Mouse (Mus musculus) forebrain, embryonic 16.5 days (tissue): Measurements from ENCODE around the gene Gm12184. TPM values are rescaled to one million over a fixed set of nuclear protein-coding genes. Genes with fewer than 3 reads are reported as not detected.
"Not testable (repeated sequence)": the region's sequence is repeated elsewhere in the genome, so short reads cannot be mapped to it uniquely, and the experiment has no call there.

Source experiments
- ATAC-seq: fragments of 200-750 bp; cut with Nextera tagmentation; 2 replicates; pipeline ENCODE4 v1.8.0; 2017; ENCODE audit warnings: mild to moderate bottlenecking, moderate library complexity
- H3K27ac ChIP-seq: fragments of 300-500 bp; sonication (generic); 2 replicates; pipeline ENCODE4 v1.5.1; 2014; ENCODE audit warnings: low read length, control low read depth
- H3K27me3 ChIP-seq: fragments of 300-500 bp; sonication (generic); replicated peaks from 2 replicates; pipeline ENCODE4 v1.6.1; 2014; ENCODE audit warnings: low read length; ENCODE audit not compliant: control insufficient read depth, insufficient read depth
- H3K36me3 ChIP-seq: fragments of 300-500 bp; sonication (generic); 2 replicates; pipeline ENCODE4 v1.6.1; 2014; ENCODE audit not compliant: control insufficient read depth, insufficient read depth
- H3K4me1 ChIP-seq: fragments of 300-500 bp; sonication (generic); replicated peaks from 2 replicates; pipeline ENCODE4 v1.6.1; 2014; ENCODE audit warnings: low read length; ENCODE audit not compliant: control insufficient read depth, insufficient read depth
- H3K4me2 ChIP-seq: fragments of 300-500 bp; sonication (generic); 2 replicates; pipeline ENCODE4 v1.6.1; 2014; ENCODE audit warnings: mild to moderate bottlenecking, low read length, control low read depth
- H3K4me3 ChIP-seq: fragments of 300-500 bp; sonication (generic); replicated peaks from 2 replicates; pipeline ENCODE4 v1.5.1; 2014; ENCODE audit warnings: mild to moderate bottlenecking, low read length, control low read depth
- H3K9ac ChIP-seq: fragments of 300-500 bp; sonication (generic); replicated peaks from 2 replicates; pipeline ENCODE4 v1.6.1; 2014; ENCODE audit warnings: low read depth, low read length, control low read depth
- H3K9me3 ChIP-seq: fragments of 300-500 bp; sonication (generic); 2 replicates; pipeline ENCODE4 v1.6.1; 2016; ENCODE audit warnings: low read length; ENCODE audit not compliant: control insufficient read depth
- WGBS: fragments of 180-500 bp; shearing (Covaris S2); extraction: QIAGEN DNeasy Blood & Tissue Kit; methylation state at CpG from one replicate; pipeline ENCODE4 v1.1.7; 2014; 5-methylcytosine and 5-hydroxymethylcytosine counted together
- polyA plus RNA-seq: library from polyadenylated mRNA; unstranded; fragments of >200 nt; fragmentation: Nextera tagmentation; extraction: Ambion mirVana; gene quantifications from 2 replicates; pipeline ENCODE4 v1.2.1, GENCODE M21; 2015

Gene Gm12184
- polyA plus RNA-seq, 1 experiment from 2014 or later = 3.9 TPM

DNA sequence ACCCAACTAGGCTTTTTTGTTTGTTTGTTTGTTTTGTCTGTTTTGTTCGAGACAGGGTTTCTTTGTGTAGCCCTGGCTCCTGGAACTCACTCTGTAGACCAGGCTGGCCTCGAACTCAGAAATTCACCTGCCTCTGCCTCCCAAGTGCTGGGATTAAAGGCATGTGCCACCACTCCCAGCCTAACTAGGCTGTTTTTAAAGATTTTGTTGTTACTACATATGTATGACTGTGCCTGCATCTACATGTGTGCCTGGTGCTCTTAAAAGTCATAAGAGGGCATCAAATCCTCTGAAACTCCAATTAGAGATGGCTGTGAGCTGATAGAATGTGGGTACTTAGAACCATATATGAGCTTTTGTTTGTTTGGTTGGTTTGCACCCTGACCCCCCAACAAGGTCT is 4.8 kb upstream of the Gm12184 start:
- no peak overlapping the region for H3K4me2 ChIP-seq
- WGBS = 81% methylated on average over 2 of the region's 2 CpGs
- ATAC-seq = no peak

DNA sequence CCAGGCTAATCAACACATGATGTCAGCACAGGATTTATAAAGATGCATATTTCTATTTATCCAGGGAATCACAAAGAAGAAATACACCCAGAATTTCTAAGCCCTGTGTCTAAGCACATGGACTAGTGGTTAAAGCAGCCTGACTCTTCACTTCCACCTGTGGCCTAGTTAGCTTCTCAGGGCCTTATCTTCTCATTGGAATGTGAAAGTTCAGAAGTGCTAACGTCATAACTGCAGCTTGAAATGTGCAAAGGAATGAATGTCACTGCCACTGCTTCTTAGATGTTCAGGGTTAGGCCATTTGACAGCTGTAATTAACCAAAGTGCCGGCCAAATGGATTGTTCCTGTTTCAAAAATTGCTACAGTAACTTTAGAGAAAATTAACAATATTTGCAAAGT is 3.8 kb upstream of the Gm12184 start:
- no peak for ATAC-seq
- no peaks in the 10 kb centered on the region for H3K36me3 ChIP-seq

More for the DNA sequence above, 4.8 kb upstream of the Gm12184 start:
- H3K27ac ChIP-seq = no peak overlapping the region
- H3K4me3 ChIP-seq = no peak overlapping the region
- peaks cover 7% of the 10 kb centered on the region for H3K4me1 ChIP-seq
- H3K36me3 ChIP-seq = no peaks in the 10 kb centered on the region
- no peaks in the 10 kb centered on the region for H3K9me3 ChIP-seq
- no peak overlapping the region for H3K9ac ChIP-seq
- 0 out of 2 replicates have a peak, but pooled peaks cover 2% of the 10 kb centered on the region for H3K27me3 ChIP-seq

DNA sequence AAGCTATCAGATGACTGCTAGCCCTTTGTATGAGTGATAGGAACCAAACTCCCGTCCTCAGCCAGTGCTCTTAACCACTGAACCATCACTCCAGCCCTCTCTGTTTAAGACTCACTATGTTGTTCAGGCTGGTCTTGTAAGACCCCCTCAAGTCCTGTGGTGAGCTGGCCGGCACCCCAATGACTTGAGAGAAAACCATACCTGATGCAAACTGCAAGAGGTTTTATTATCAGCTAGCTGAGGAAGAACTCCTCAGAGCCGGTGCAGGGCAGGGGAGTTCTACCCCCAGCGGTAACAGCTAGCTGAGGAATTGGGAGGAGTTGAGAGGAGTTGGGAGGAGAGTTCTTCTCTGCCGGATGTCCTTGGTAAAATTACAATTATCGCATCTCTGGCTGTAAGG is 1.5 kb upstream of the Gm12184 start:
- no peak overlapping the region for H3K4me2 ChIP-seq
- no peaks in the 10 kb centered on the region for H3K9me3 ChIP-seq
- H3K27ac ChIP-seq = no peak overlapping the region
- 65% methylated on average over 6 of the region's 6 CpGs for WGBS
- H3K27me3 ChIP-seq = peaks cover 12% of the 10 kb centered on the region; the same call in 1 of the 2 replicates
- H3K9ac ChIP-seq = no peak overlapping the region
- no peak for ATAC-seq
- peaks cover 16% of the 10 kb centered on the region for H3K4me1 ChIP-seq
- H3K36me3 ChIP-seq = no peaks in the 10 kb centered on the region
- H3K4me3 ChIP-seq = no peak overlapping the region

More for the DNA sequence above, 3.8 kb upstream of the Gm12184 start:
- H3K4me3 ChIP-seq = no peak overlapping the region
- no peaks in the 10 kb centered on the region for H3K9me3 ChIP-seq
- H3K4me1 ChIP-seq = peaks cover 7% of the 10 kb centered on the region
- H3K9ac ChIP-seq = no peak overlapping the region
- H3K27me3 ChIP-seq = 0 out of 2 replicates have a peak, but pooled peaks cover 2% of the 10 kb centered on the region
- H3K27ac ChIP-seq = no peak overlapping the region
- no peak overlapping the region for H3K4me2 ChIP-seq
- WGBS = 77% methylated on average over 2 of the region's 2 CpGs

DNA sequence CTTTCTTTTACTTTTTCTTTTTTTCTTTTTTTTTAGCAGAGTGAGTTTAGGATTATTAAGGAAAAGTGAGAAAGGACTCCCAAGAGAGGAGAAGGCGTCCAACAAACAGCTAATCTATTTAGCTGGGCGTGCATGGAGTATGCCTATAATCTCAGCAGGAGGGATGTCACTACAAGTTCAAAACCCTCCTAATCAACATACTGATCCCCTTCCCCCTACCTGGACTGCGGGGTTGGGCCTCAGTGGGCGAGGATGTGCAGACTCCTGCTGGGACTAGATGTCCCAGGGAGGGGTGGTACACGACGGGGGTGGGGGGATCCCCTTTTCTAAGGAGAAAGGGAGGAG is 269 bp upstream of the Gm12184 start:
- 0% methylated on average over 6 of the region's 6 CpGs for WGBS
- Histone ChIP-seq H3K4me1 (peaks cover 16% of the 10 kb centered on the region), H3K27me3 (peaks cover 15% of the 10 kb centered on the region; the same call in 1 of the 2 replicates), H3K27ac (no peak overlapping the region), H3K9me3 (no peaks in the 10 kb centered on the region), H3K4me2 (peak overlapping the region; percentile 60), H3K4me3 (peak overlapping the region; percentile 46), H3K9ac (peak overlapping the region; percentile 41; the same call in 1 of the 2 replicates), H3K36me3 (no peaks in the 10 kb centered on the region)
- 0 out of 2 replicates have a peak, but pooled peaks have one; percentile 14 for ATAC-seq

DNA sequence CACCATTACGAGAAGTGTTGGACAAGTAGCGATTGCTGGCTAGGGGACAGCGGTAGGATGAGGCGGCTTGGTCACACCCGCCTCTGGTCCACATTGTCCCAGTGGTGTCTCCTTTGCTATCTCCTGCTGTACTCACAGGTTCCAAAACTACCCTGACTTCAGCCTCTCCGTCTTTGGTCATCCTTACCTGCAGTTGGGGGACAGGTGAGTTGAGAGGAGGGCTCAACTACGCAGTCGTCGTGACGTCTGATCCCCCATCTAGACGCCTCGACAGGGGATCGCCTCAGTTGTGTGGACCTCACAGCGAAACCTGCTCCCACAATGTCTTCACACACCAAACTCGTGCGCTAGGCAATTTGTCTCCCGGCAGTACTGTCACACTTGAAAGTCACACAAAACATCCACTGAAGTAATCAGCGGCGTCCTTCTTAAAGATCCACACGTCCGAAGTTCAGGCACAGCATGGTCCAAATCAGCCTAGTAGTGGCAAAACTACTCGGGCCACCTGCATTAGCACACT is 2.1 kb downstream of the Gm12184 start:
- Histone ChIP-seq H3K9me3 (no peaks in the 10 kb centered on the region), H3K27me3 (peaks cover 15% of the 10 kb centered on the region; the same call in 1 of the 2 replicates), H3K4me3 (peak overlapping the region; percentile 20), H3K9ac (no peak overlapping the region), H3K4me2 (peak overlapping the region; percentile 41), H3K27ac (no peak overlapping the region), H3K4me1 (peaks cover 16% of the 10 kb centered on the region), H3K36me3 (no peaks in the 10 kb centered on the region)
- WGBS = 5% methylated on average over 22 of the region's 22 CpGs
- ATAC-seq = no peak

DNA sequence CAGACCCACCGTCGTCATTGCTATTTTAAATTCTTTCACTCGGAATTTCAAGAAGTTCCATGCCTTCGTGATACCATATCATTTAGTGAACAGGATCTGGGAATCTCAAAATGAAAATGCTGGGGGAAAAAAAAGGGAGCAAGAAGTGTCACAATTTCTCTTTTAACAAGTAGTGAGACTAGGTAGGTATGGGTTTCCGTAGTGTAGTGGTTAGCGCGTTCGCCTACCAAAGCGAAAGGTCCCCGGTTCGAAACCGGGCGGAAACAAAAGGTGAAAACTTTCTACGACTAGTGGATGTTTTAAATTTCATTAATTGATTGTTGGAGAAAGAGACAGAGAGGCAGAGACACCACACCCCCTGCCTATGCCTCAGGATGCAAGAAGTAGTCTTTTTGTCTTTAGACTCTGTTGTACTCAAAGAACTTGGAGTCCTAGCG is 2.9 kb downstream of the Gm12184 start:
- Histone ChIP-seq H3K36me3 (no peaks in the 10 kb centered on the region), H3K4me3 (peak overlapping the region; percentile 20), H3K9ac (no peak overlapping the region), H3K4me1 (peaks cover 17% of the 10 kb centered on the region), H3K27ac (no peak overlapping the region), H3K4me2 (peak overlapping the region; percentile 41), H3K9me3 (no peaks in the 10 kb centered on the region), H3K27me3 (peaks cover 15% of the 10 kb centered on the region; the same call in 1 of the 2 replicates)
- under 1% methylated on average over 15 of the region's 15 CpGs for WGBS
- ATAC-seq = peak; percentile 45

DNA sequence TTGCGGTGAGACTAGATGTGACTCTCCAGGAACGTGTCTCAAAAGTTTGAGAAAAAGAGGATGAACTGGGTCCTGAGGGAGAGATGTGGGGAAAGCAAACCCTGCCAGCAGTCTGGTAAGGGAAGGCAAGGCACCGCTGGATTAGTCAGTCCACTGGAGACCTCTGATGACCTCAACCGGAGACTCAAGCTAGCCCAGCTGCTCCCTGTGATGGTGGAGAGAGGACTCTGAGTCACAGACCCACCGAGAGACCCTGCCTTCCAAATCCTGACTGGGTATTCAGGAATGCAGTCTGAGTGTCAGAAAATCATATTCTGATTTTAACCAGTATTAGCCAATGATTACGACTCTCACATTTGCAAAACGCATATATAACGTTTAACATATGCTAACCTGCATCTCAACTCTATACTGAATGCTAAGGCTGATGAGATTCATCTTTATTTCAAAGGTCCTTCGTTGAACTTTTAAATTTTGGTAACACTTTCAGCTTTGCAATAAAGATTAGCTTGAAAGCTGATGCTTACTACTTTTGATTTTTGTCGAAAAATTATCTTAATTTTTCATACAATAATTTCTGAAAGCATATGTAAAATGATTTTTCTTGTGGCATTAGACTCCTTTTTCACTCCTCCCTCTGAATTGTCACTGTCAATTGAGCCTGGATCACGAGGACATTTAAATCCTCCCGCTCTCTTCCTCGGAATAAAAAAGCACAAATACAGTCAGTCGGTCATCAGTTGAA is 3.5 kb downstream of the Gm12184 start:
- WGBS = 34% methylated on average over 14 of the region's 14 CpGs
- H3K4me3 ChIP-seq = peak overlapping the region; percentile 20
- H3K27ac ChIP-seq = no peak overlapping the region
- ATAC-seq = no peak
- H3K4me2 ChIP-seq = peak overlapping the region; percentile 41
- no peaks in the 10 kb centered on the region for H3K9me3 ChIP-seq
- H3K27me3 ChIP-seq = peaks cover 15% of the 10 kb centered on the region; the same call in 1 of the 2 replicates
- no peak overlapping the region for H3K9ac ChIP-seq
- H3K36me3 ChIP-seq = no peaks in the 10 kb centered on the region
- peaks cover 19% of the 10 kb centered on the region for H3K4me1 ChIP-seq

DNA sequence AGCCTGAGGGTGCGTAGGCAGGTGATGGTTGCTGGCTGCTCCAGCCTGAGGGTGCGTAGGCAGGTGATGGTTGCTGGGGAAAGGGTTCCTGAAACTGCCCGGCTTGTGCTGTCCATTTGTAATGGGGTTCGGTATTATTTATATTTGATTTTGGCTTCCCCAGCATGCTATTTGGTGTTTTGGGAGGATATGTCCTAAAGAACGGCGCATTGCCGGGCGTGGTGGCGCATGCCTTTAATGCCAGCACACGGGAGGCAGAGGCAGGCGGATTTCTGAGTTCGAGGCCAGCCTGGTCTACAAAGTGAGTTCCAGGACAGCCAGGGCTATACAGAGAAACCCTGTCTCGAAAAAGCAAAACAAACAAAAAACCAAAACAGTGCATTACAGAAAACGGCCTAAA is 5.2 kb downstream of the Gm12184 start:
- H3K9me3 ChIP-seq, ATAC-seq, H3K36me3 ChIP-seq, H3K4me2 ChIP-seq, H3K27ac ChIP-seq, H3K9ac ChIP-seq, H3K4me3 ChIP-seq: not testable (repeated sequence)
- Histone ChIP-seq H3K27me3 (peaks cover 13% of the 10 kb centered on the region; the same call in 1 of the 2 replicates), H3K4me1 (peaks cover 13% of the 10 kb centered on the region)
- WGBS = 86% methylated on average over 14 of the region's 14 CpGs

DNA sequence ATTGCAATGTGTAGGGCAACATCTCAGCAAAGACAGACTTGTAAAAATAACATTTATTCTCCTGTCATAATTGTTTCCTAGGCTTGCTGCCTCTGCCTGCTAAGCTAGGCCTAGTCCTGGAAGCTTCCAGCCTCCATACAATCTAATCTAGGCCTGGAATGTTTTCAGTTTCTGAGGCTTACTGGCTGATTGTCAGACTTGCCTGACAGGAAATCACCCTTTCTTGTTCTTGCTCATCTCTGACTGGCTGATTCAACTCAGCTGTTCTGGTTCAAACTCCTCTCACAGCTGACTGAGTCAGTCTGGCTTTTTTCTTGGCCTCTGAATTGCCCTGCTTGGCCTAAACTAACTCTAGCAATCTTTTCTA is 6.2 kb downstream of the Gm12184 start:
- no peak overlapping the region for H3K4me3 ChIP-seq
- no peaks in the 10 kb centered on the region for H3K9me3 ChIP-seq
- H3K9ac ChIP-seq = no peak overlapping the region
- no peak overlapping the region for H3K4me2 ChIP-seq
- no peaks in the 10 kb centered on the region for H3K36me3 ChIP-seq
- no peak overlapping the region for H3K27ac ChIP-seq
- peaks cover 13% of the 10 kb centered on the region; the same call in 1 of the 2 replicates for H3K27me3 ChIP-seq
- ATAC-seq = no peak
- H3K4me1 ChIP-seq = peaks cover 23% of the 10 kb centered on the region
